7 mouse cellular contexts compared by ENCODE assay signal in the genomic region with DNA sequence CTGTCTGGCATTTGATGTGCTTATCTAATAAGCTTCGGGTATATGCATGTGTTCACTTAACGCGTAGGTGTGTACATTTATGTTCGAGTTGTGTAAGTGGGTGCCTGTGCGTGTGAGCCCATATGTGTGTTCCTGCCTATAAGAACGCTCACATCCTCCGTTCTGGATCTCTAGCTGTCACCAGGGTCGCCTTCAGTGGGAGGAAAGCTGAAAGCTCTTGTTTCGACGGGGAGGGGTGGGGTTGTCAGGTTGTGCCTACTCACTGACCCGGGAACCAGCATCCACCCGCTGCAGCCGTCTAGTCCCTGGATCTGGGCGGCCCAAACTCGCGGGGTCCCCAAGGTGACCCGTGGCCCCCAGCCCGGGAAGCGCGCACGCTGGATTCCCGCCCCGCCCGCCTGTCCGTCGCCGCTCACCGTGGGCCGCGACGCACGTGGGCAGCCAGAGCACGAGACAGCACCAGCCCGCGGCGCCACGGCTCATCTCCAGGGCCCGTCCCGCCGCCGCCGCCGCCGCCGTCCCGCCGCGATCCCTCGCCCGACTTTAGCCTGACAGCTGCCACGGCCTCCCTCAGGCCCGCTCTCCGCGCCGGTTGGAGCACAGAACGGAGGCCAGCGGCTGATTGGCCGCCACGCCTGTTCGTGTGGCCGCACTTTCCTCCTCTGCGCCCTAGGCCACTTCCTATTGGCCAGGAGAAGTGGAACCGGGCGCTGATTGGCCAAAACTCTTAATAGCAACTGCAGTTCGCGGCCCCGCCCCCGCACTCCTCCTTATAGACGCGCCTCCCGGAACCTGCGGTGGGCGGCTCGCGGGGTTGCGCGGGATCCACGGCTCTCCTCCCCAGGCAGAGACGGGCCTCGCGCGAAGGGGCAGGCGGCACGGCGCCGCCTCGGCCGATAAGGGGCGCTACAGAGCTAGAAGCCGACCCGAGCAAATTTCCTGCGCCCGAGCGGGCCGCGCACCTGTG. TPM values are rescaled to one million over a fixed set of nuclear protein-coding genes. Genes with fewer than 3 reads are reported as not detected.
DNase-seq lines count a peak whose midpoint lies in the region; ATAC-seq and TF ChIP-seq lines count a peak whose summit lies in the region.

A gene (plus strand): TSS at position 818 of the 967 bp plus-strand sequence.

- DNase-seq in adrenal gland, postnatal 10 days = peak; percentile 99
- peak; percentile 98 for DNase-seq in embryonic facial prominence, embryonic 10.5 days (ENCODE audit: low spot score)
- DNase-seq in gonadal fat pad, adult 2 months (ENCODE audit: low read depth) = peak; percentile 93
- DNase-seq in left cerebral cortex, postnatal 4 days = peak; percentile 99

- H3K27me3 ChIP-seq in embryonic facial prominence, embryonic 10.5 days (replicated peaks; ENCODE audit: low read depth, poor library complexity, severe bottlenecking) = no peaks in the 10 kb centered on the region
- H3K27me3 ChIP-seq in intestine, postnatal 0 days (replicated peaks; ENCODE audit: control insufficient read depth, insufficient read depth, low read length) = no peaks in the 10 kb centered on the region
- H3K27me3 ChIP-seq in midbrain, embryonic 12.5 days = no peaks in the 10 kb centered on the region
- no peaks in the 10 kb centered on the region for H3K27me3 ChIP-seq in small intestine, adult 2 months (ENCODE audit: control insufficient read depth, insufficient read depth, low read length)

- peaks cover 25% of the 10 kb centered on the region for H3K36me3 ChIP-seq in embryonic facial prominence, embryonic 10.5 days (replicated peaks)
- H3K36me3 ChIP-seq in intestine, postnatal 0 days (ENCODE audit: control insufficient read depth, insufficient read depth) = peaks cover 6% of the 10 kb centered on the region; the same call in 1 of the 2 replicates
- peaks cover 8% of the 10 kb centered on the region for H3K36me3 ChIP-seq in midbrain, embryonic 12.5 days
- peaks cover 3% of the 10 kb centered on the region for H3K36me3 ChIP-seq in small intestine, adult 2 months (ENCODE audit: control insufficient read depth, insufficient read depth, low read length)

- peaks cover 37% of the 10 kb centered on the region for H3K4me1 ChIP-seq in embryonic facial prominence, embryonic 10.5 days
- no peaks in the 10 kb centered on the region for H3K4me1 ChIP-seq in intestine, postnatal 0 days (replicated peaks; ENCODE audit: control insufficient read depth, insufficient read depth, low read length)
- H3K4me1 ChIP-seq in midbrain, embryonic 12.5 days = peaks cover 34% of the 10 kb centered on the region
- peaks cover 8% of the 10 kb centered on the region for H3K4me1 ChIP-seq in small intestine, adult 2 months (ENCODE audit: control insufficient read depth, insufficient read depth, insufficient read length, low read length)

- peak within 1 kb of the TSS; percentile 99 for H3K4me2 ChIP-seq in intestine, postnatal 0 days (replicated peaks; ENCODE audit: low read depth)
- H3K4me2 ChIP-seq in midbrain, embryonic 12.5 days (replicated peaks) = peak within 1 kb of the TSS; percentile 95

- TF ChIP-seq CTCF in intestine, postnatal 0 days (IDR thresholded peaks at IDR 0.05; ENCODE audit: low read depth) = peak; percentile 84
- peak; percentile 66; the same call in 1 of the 2 replicates for TF ChIP-seq CTCF in small intestine, adult 2 months (IDR thresholded peaks at IDR 0.05; ENCODE audit: extremely low read depth, insufficient read length, insufficient replicate concordance, low read depth, low read length)

- peak within 1 kb of the TSS; percentile 79 for H3K4me3 ChIP-seq in embryonic facial prominence, embryonic 10.5 days
- H3K4me3 ChIP-seq in intestine, postnatal 0 days (ENCODE audit: low read depth, low read length) = peak within 1 kb of the TSS; percentile 81
- peak within 1 kb of the TSS; percentile 73 for H3K4me3 ChIP-seq in midbrain, embryonic 12.5 days
- H3K4me3 ChIP-seq in small intestine, adult 2 months (ENCODE audit: low read depth, low read length) = peak within 1 kb of the TSS; percentile 75

- peak within 1 kb of the TSS; percentile 96 for H3K27ac ChIP-seq in embryonic facial prominence, embryonic 10.5 days (replicated peaks)
- peak within 1 kb of the TSS; percentile 86 for H3K27ac ChIP-seq in intestine, postnatal 0 days (ENCODE audit: low read depth, low read length)
- H3K27ac ChIP-seq in midbrain, embryonic 12.5 days (replicated peaks) = peak within 1 kb of the TSS; percentile 86
- H3K27ac ChIP-seq in small intestine, adult 2 months (ENCODE audit: insufficient read depth, low read depth, low read length) = peak within 1 kb of the TSS; percentile 92

- ATAC-seq in intestine, postnatal 0 days = peak; percentile 97
- peak; percentile 93 for ATAC-seq in midbrain, embryonic 12.5 days (ENCODE audit: low FRiP score, low read depth)

- peak within 1 kb of the TSS; percentile 76 for H3K9ac ChIP-seq in intestine, postnatal 0 days (ENCODE audit: low read depth, low read length)
- H3K9ac ChIP-seq in midbrain, embryonic 12.5 days (replicated peaks) = peak within 1 kb of the TSS; percentile 89

- H3K9me3 ChIP-seq in embryonic facial prominence, embryonic 10.5 days = no peaks in the 10 kb centered on the region
- H3K9me3 ChIP-seq in intestine, postnatal 0 days (ENCODE audit: control insufficient read depth) = no peaks in the 10 kb centered on the region
- H3K9me3 ChIP-seq in midbrain, embryonic 12.5 days = no peaks in the 10 kb centered on the region

- TF ChIP-seq POLR2A in small intestine, adult 2 months (IDR thresholded peaks at IDR 0.05; ENCODE audit: low read depth, low read length) = peak; percentile 78

- WGBS in embryonic facial prominence, embryonic 10.5 days = 3% methylated on average over 96 of the region's 96 CpGs
- WGBS in intestine, postnatal 0 days = 1% methylated on average over 93 of the region's 96 CpGs
- WGBS in midbrain, embryonic 12.5 days = 3% methylated on average over 94 of the region's 96 CpGs
- WGBS in small intestine, adult 2 months = under 1% methylated on average over 94 of the region's 96 CpGs

- intact Hi-C loops in left cerebral cortex, postnatal 4 days (cut with DNase I) = no loop called here

RNA-seq across cellular contexts. Expression of the gene that starts here (rescaled TPM):
- total RNA-seq in adrenal gland, postnatal 10 days (2021) = 100 to 1,000 TPM; 194 to 207 TPM
- polyA plus RNA-seq in embryonic facial prominence, embryonic 10.5 days (2016; fragmentation: Nextera tagmentation; extraction: Ambion mirVana) = 784 and 818 TPM in 2 replicates
- 102 and 108 TPM in 2 replicates for polyA plus RNA-seq in gonadal fat pad, adult 2 months (2012; rRNA removed)
- 152 and 159 TPM in 2 replicates for polyA plus RNA-seq in intestine, postnatal 0 days (2015; fragmentation: Nextera tagmentation; extraction: Ambion mirVana)
- 100 to 1,000 TPM; 310 to 311 TPM for total RNA-seq in left cerebral cortex, postnatal 4 days (2021)
- polyA plus RNA-seq in midbrain, embryonic 12.5 days (2016; fragmentation: Nextera tagmentation; extraction: Ambion mirVana) = 574 and 582 TPM in 2 replicates
- 39.1 and 69.7 TPM in 2 replicates for polyA plus RNA-seq in small intestine, adult 2 months (2012; rRNA removed)

Comparison
In these comparisons a context has a peak if more than half of its experiments do, and no peak if none do; other contexts are left out.
1. Peak in every context shown above with its lines: DNase-seq, ATAC-seq, H3K4me3 ChIP-seq and H3K27ac ChIP-seq.